Mouse (Mus musculus): ENCODE data around the gene Pla2g7.

Gene Pla2g7

GRCm38 (mm10) chr17:43645136-43645535, 77.2 kb downstream of the Pla2g7 start:
- DNase-seq (ENCODE audit: low spot score in 2 of 2): no peak

- no peak for DNase-seq (ENCODE audit: low spot score in 2 of 2)
Measured at GRCm38 (mm10) chr17:43646925-43647324, 79.0 kb downstream of the Pla2g7 start.

DNA sequence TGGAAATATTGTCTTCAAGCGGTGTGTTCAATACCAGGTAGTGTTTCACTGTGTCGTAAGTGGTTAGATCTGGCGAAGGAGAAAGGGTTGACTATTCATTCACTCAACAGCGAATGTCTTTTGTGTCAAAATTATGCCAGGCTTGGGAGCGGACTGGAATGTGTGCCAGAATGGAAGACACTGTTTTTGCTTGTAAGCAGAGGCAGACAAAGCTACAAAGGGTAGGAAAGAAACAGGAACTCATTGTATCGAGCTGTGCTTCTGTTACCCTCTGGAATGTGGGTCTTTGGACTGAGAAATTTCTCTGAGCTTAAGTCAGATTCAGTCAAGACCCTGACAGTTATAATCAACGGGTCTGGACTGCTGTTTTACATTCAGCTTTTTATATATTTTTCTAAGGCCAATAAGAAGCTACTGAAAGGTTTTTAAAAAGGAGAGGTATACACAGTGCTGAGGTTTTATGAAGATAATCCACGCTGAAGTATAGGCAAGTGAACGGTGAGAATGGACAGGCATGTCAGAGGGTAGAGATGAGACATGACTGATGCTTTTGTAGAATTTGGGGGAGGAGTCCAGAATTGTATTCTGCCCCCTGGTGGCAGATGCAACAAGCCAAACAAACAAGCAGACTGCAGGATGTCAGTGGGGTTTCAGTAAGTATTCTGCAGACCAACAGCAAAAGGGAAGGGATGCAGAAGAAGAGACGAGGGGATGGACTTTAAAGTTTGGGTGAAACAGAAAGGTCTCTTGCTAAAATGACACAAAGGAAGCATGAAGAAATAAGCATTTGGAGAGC, 81.9 kb downstream of the Pla2g7 start:
- no peak for DNase-seq (ENCODE audit: low spot score in 2 of 2)

DNA sequence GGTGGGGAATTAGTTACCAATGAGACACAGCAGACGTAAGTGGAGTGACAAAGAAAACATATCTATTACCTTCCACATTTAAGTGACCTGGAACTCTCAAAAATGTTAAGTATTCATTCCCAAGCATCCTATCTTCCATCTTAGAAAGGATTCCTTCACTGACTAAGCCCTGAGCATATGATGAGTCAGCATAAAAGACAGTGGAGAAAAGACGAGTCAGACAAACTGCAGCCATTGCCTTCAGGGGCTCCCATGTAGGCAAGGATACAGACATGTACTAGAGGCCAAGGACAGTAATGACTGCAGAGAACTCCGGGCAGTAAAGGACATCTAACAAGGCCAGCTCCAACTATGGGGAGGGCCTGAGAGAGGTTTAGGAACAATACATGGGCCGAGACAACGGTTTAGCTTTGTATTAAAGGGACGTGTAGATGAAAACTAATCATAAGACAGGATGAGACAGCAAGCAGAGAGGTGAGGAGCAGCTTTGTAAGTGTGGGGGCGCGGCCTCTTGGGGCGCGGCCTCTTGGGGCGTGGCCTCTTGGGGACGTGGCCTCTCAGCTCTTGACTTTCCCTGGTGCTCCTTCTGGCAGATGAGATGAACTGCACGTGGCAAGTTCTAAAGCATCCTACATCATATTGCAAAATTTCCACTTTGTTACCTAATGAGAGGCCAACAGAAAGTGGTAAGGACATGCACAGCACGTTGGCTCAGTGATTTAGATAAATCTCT, 83.6 kb downstream of the Pla2g7 start:
- no peak for DNase-seq (ENCODE audit: low spot score in 2 of 2)

Data from frontal cortex, postnatal 36 days (tissue).